Mouse (Mus musculus): ENCODE results near the gene Gad2. TPM values are rescaled to one million over a fixed set of nuclear protein-coding genes. Genes with fewer than 3 reads are reported as not detected.
"Not testable (repeated sequence)": the region's sequence is repeated elsewhere in the genome, so short reads cannot be mapped to it uniquely, and the experiment has no call there.

The Gad2 gene
- 0.04 and 0.13 TPM in 2 replicates for total RNA-seq (2012; rRNA removed)
- not detected in 2 replicates for total RNA-seq (2014; rRNA removed)
- not detected in 2 replicates for polyA plus RNA-seq (2012; ENCODE audit: insufficient read length, low read depth)

GRCm38 (mm10) chr2:22621828-22622731 is at the start of gene Gad2:
Gad2 (plus strand) TSS chr2:22622205.
- H3K9me3 ChIP-seq (replicated peaks; ENCODE audit: low read length) = peaks cover 11% of the 10 kb centered on the region

GRCm38 (mm10) chr2:22587469-22588169 is 34.4 kb upstream of the Gad2 start:
- H3K9me3 ChIP-seq (replicated peaks; ENCODE audit: low read length); H3K4me2 ChIP-seq (ENCODE audit: insufficient read depth, low read depth, poor library complexity, severe bottlenecking); H3K4me3 ChIP-seq (replicated peaks in 1 of 3; ENCODE audit: low read depth in 2 of 3, low read length in 2 of 3, poor library complexity in 1 of 3); DNase-seq (ENCODE audit: extremely low read depth); H3K4me1 ChIP-seq (ENCODE audit: control insufficient read depth in 1 of 2, insufficient read depth in 2 of 2); H3K27me3 ChIP-seq (replicated peaks); H3K9ac ChIP-seq (ENCODE audit: insufficient read depth, low read depth); dilution Hi-C loops (cut with MboI; ENCODE audit: extremely low pct_ligation_motif_present, extremely low pct_unique_long_range_greater_than_20kb, low sequenced_read_pairs); in situ Hi-C loops (cut with MboI; ENCODE audit: low pct_ligation_motif_present, low pct_unique_long_range_greater_than_20kb, low sequenced_read_pairs); H3K79me2 ChIP-seq (replicated peaks; ENCODE audit: control insufficient read depth, extremely low read depth, insufficient read depth, poor library complexity, severe bottlenecking); H3K27ac ChIP-seq (ENCODE audit: insufficient read depth, low read depth); H3K36me3 ChIP-seq (replicated peaks in 1 of 2; ENCODE audit: control insufficient read depth in 1 of 2, insufficient read depth in 1 of 2, low read length in 1 of 2): not testable (repeated sequence)

More at GRCm38 (mm10) chr2:22621828-22622731, at the start of gene Gad2:
- peak within 1 kb of the TSS; percentile 33; the same call in 1 of the 2 replicates for H3K27ac ChIP-seq (ENCODE audit: insufficient read depth, low read depth)
- H3K9ac ChIP-seq (ENCODE audit: insufficient read depth, low read depth) = no peak within 1 kb of the TSS
- TF ChIP-seq ZNF384 (IDR thresholded peaks at IDR 0.05; ENCODE audit: low read depth, low read length) = no peak
- no peak for TF ChIP-seq PAX5 (IDR thresholded peaks at IDR 0.05; ENCODE audit: low read length)
- TF ChIP-seq ZMIZ1 (IDR thresholded peaks at IDR 0.05; ENCODE audit: low read depth, low read length) = no peak
- no peak for TF ChIP-seq ETS1 (conservative IDR thresholded peaks at IDR 0.05; ENCODE audit: low read depth, low read length)
- TF ChIP-seq MEF2A (IDR thresholded peaks at IDR 0.05; ENCODE audit: borderline replicate concordance, low read depth, low read length) = no peak
- TF ChIP-seq ZC3H11A (IDR thresholded peaks at IDR 0.05; ENCODE audit: low read depth, low read length) = no peak
- no peak for TF ChIP-seq MAX (IDR thresholded peaks at IDR 0.05; ENCODE audit: low read length)
- TF ChIP-seq USF2 (conservative IDR thresholded peaks at IDR 0.05; ENCODE audit: low read depth, low read length) = no peak
- no peak for TF ChIP-seq MAZ (IDR thresholded peaks at IDR 0.05; ENCODE audit: low read depth, low read length)
- TF ChIP-seq RCOR1 (conservative IDR thresholded peaks at IDR 0.05; ENCODE audit: low read depth, low read length) = no peak
- no peak for TF ChIP-seq CHD2 (IDR thresholded peaks at IDR 0.05; ENCODE audit: low read length)
- dilution Hi-C loops (cut with MboI; ENCODE audit: extremely low pct_ligation_motif_present, extremely low pct_unique_long_range_greater_than_20kb, low sequenced_read_pairs) = no loop called here
- in situ Hi-C loops (cut with MboI; ENCODE audit: low pct_ligation_motif_present, low pct_unique_long_range_greater_than_20kb, low sequenced_read_pairs) = no loop called here
- no peak within 1 kb of the TSS for H3K4me2 ChIP-seq (ENCODE audit: insufficient read depth, low read depth, poor library complexity, severe bottlenecking)
- no peaks in the 10 kb centered on the region for H3K36me3 ChIP-seq (replicated peaks in 1 of 2; ENCODE audit: control insufficient read depth in 1 of 2, insufficient read depth in 1 of 2, low read length in 1 of 2)
- H3K27me3 ChIP-seq (replicated peaks) = no peaks in the 10 kb centered on the region
- no peaks in the 10 kb centered on the region for H3K79me2 ChIP-seq (replicated peaks; ENCODE audit: control insufficient read depth, extremely low read depth, insufficient read depth, poor library complexity, severe bottlenecking)
- no peak within 1 kb of the TSS for H3K4me3 ChIP-seq (replicated peaks in 1 of 3; ENCODE audit: low read depth in 2 of 3, low read length in 2 of 3, poor library complexity in 1 of 3)
- no peak for DNase-seq (ENCODE audit: extremely low read depth)
- no peaks in the 10 kb centered on the region for H3K4me1 ChIP-seq (ENCODE audit: control insufficient read depth in 1 of 2, insufficient read depth in 2 of 2)

- H3K9ac ChIP-seq (ENCODE audit: insufficient read depth, low read depth); H3K36me3 ChIP-seq (replicated peaks in 1 of 2; ENCODE audit: control insufficient read depth in 1 of 2, insufficient read depth in 1 of 2, low read length in 1 of 2); H3K4me2 ChIP-seq (ENCODE audit: insufficient read depth, low read depth, poor library complexity, severe bottlenecking); H3K4me1 ChIP-seq (ENCODE audit: control insufficient read depth in 1 of 2, insufficient read depth in 2 of 2); H3K27ac ChIP-seq (ENCODE audit: insufficient read depth, low read depth); H3K4me3 ChIP-seq (replicated peaks in 1 of 3; ENCODE audit: low read depth in 2 of 3, low read length in 2 of 3, poor library complexity in 1 of 3); H3K27me3 ChIP-seq (replicated peaks); in situ Hi-C loops (cut with MboI; ENCODE audit: low pct_ligation_motif_present, low pct_unique_long_range_greater_than_20kb, low sequenced_read_pairs); dilution Hi-C loops (cut with MboI; ENCODE audit: extremely low pct_ligation_motif_present, extremely low pct_unique_long_range_greater_than_20kb, low sequenced_read_pairs); H3K79me2 ChIP-seq (replicated peaks; ENCODE audit: control insufficient read depth, extremely low read depth, insufficient read depth, poor library complexity, severe bottlenecking); H3K9me3 ChIP-seq (replicated peaks; ENCODE audit: low read length): not testable (repeated sequence)
- peak; percentile 10 for DNase-seq (ENCODE audit: extremely low read depth)
These were observed 33.8 kb upstream of the Gad2 start for GRCm38 (mm10) chr2:22588170-22588541.

DNA sequence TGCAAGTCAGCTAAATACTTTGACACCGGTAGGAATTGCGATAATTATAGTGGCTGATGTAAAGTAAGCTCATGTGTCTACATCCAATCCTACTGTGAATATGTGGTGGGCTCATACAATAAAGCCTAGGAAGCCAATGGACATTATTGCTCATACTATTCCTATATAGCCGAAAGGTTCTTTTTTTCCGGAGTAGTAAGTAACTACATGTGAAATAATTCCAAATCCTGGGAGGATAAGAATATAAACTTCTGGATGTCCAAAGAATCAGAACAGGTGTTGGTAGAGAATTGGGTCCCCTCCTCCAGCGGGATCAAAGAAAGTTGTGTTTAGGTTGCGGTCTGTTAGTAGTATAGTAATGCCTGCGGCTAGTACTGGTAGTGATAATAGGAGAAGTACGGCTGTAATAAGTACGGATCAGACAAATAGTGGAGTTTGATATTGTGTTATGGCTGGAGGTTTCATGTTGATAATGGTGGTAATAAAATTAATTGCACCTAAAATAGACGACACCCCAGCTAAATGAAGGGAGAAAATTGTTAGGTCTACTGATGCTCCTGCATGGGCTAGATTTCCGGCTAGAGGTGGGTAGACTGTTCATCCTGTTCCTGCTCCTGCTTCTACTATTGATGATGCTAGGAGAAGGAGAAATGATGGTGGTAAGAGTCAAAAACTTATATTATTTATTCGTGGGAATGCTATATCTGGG is 33.2 kb upstream of the Gad2 start:
- DNase-seq (ENCODE audit: extremely low read depth); dilution Hi-C loops (cut with MboI; ENCODE audit: extremely low pct_ligation_motif_present, extremely low pct_unique_long_range_greater_than_20kb, low sequenced_read_pairs); in situ Hi-C loops (cut with MboI; ENCODE audit: low pct_ligation_motif_present, low pct_unique_long_range_greater_than_20kb, low sequenced_read_pairs); H3K4me3 ChIP-seq (replicated peaks in 1 of 3; ENCODE audit: low read depth in 2 of 3, low read length in 2 of 3, poor library complexity in 1 of 3); H3K27me3 ChIP-seq (replicated peaks); H3K4me1 ChIP-seq (ENCODE audit: control insufficient read depth in 1 of 2, insufficient read depth in 2 of 2); H3K4me2 ChIP-seq (ENCODE audit: insufficient read depth, low read depth, poor library complexity, severe bottlenecking); H3K9ac ChIP-seq (ENCODE audit: insufficient read depth, low read depth); H3K27ac ChIP-seq (ENCODE audit: insufficient read depth, low read depth); H3K36me3 ChIP-seq (replicated peaks in 1 of 2; ENCODE audit: control insufficient read depth in 1 of 2, insufficient read depth in 1 of 2, low read length in 1 of 2); H3K79me2 ChIP-seq (replicated peaks; ENCODE audit: control insufficient read depth, extremely low read depth, insufficient read depth, poor library complexity, severe bottlenecking); H3K9me3 ChIP-seq (replicated peaks; ENCODE audit: low read length): not testable (repeated sequence)

Data from CH12.LX (cell line).